Mouse (Mus musculus) neural tube, embryonic 15.5 days (tissue): ENCODE measurements around the gene Cep57l1. TPM values are rescaled to one million over a fixed set of nuclear protein-coding genes. Genes with fewer than 3 reads are reported as not detected.

Source experiments
- ATAC-seq: fragments of 200-750 bp; cut with Nextera tagmentation; 2 replicates; pipeline ENCODE4 v1.8.0; 2017; ENCODE audit warnings: mild to moderate bottlenecking, moderate TSS enrichment, moderate library complexity; ENCODE audit not compliant: low FRiP score
- H3K27ac ChIP-seq: fragments of 300-500 bp; sonication (generic); replicated peaks from 2 replicates; pipeline ENCODE4 v1.5.1; 2015; ENCODE audit warnings: mild to moderate bottlenecking, inconsistent platforms
- H3K27me3 ChIP-seq: fragments of 300-500 bp; sonication (generic); replicated peaks from 2 replicates; pipeline ENCODE4 v1.6.1; 2015; ENCODE audit warnings: inconsistent platforms
- H3K36me3 ChIP-seq: fragments of 300-500 bp; sonication (generic); 2 replicates; pipeline ENCODE4 v1.6.1; 2015; ENCODE audit warnings: inconsistent platforms
- H3K4me1 ChIP-seq: fragments of 300-500 bp; sonication (generic); 2 replicates; pipeline ENCODE4 v1.6.1; 2015; ENCODE audit warnings: inconsistent platforms
- H3K4me2 ChIP-seq: fragments of 300-500 bp; sonication (generic); 2 replicates; pipeline ENCODE4 v1.6.1; 2015; ENCODE audit warnings: inconsistent platforms, mild to moderate bottlenecking, moderate library complexity
- H3K4me3 ChIP-seq: fragments of 300-500 bp; sonication (generic); replicated peaks from 2 replicates; pipeline ENCODE4 v1.5.1; 2015; ENCODE audit warnings: mild to moderate bottlenecking, inconsistent platforms
- H3K9ac ChIP-seq: fragments of 300-500 bp; sonication (generic); replicated peaks from 2 replicates; pipeline ENCODE4 v1.6.1; 2015; ENCODE audit warnings: mild to moderate bottlenecking, inconsistent platforms
- H3K9me3 ChIP-seq: fragments of 300-500 bp; sonication (generic); replicated peaks from 2 replicates; pipeline ENCODE4 v1.6.1; 2016; ENCODE audit warnings: inconsistent platforms
- WGBS: fragments of 180-500 bp; shearing (Covaris S2); methylation state at CpG from one replicate; pipeline ENCODE4 v1.1.7; 2015; ENCODE audit warnings: mixed read lengths; 5-methylcytosine and 5-hydroxymethylcytosine counted together
- polyA plus RNA-seq: library from polyadenylated mRNA; unstranded; fragments of >200 nt; fragmentation: Nextera tagmentation; extraction: Ambion mirVana; gene quantifications from 2 replicates; pipeline ENCODE4 v1.2.1, GENCODE M21; 2015

The Cep57l1 gene
- polyA plus RNA-seq, 1 experiment from 2014 or later, result 15.7 TPM

DNA sequence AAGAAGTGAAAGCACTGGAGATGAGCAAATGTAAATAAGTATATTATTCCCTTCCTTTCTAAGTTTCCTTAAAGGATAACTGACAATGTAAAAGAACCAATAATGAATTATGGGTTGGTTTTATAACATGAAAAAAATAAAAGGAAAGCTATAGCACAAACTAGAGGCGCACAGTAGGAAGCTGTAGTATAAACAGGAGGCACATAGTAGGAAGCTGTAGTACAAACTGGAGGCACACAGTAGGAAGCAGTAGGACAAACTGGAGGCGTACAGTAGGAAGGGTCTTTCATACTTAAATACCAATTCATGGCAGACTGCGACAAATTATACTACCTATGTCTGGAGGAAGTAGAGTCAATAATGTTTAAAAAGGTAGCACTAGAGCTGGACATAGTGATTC is 76.5 kb downstream of the Cep57l1 start:
- 97% methylated on average over 3 of the region's 3 CpGs for whole genome bisulfite sequencing
- Histone ChIP-seq H3K36me3 (0 out of 2 replicates have a peak, but pooled peaks cover 3% of the 10 kb centered on the region), H3K27ac (no peak overlapping the region), H3K27me3 (no peaks in the 10 kb centered on the region), H3K9ac (no peak overlapping the region), H3K4me1 (no peaks in the 10 kb centered on the region), H3K9me3 (no peaks in the 10 kb centered on the region), H3K4me3 (no peak overlapping the region), H3K4me2 (no peak overlapping the region)
- no peak for ATAC-seq

DNA sequence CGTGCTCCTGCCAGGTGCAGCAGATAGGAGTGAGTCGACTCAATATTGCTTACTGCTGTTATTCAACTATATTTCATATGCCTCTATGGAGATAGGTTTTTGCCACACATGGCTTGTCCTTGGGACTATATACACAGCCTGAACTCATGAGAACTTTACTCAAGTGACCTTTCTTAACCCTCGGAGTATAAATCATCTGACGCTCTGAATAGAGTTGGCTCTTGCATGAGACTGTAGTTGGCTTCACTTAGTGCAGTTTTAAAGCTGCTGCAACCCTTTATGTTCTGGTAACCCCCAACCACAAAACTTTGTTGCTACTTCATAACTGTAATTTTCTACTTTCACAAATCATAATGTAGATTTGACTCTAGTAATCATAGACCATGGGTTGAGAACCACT is 77.7 kb downstream of the Cep57l1 start:
- Histone ChIP-seq H3K9me3 (no peaks in the 10 kb centered on the region), H3K9ac (no peak overlapping the region), H3K4me3 (no peak overlapping the region), H3K27me3 (no peaks in the 10 kb centered on the region), H3K36me3 (peaks cover 7% of the 10 kb centered on the region), H3K4me1 (no peaks in the 10 kb centered on the region), H3K4me2 (no peak overlapping the region), H3K27ac (no peak overlapping the region)
- 93% methylated on average over 4 of the region's 4 CpGs for WGBS
- ATAC-seq, result no peak

DNA sequence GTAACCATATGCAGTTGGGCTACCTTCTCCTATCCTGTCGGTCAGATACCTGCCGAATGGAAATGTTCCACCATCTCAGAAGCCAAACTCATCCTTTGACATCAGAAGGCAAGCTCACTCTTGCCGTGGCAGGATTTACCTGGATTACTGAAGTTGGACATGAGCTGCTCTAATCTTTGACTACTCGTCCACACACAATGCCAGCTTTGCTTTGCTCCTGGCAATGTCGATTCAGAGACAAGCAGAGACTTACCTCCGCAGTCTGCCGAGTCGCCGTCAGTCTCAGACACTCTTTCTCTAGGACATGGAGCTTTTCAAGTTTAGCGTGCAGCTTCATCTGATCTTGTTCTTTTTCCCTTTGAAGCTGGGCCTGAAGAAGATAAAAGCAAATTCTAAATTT is 78.9 kb downstream of the Cep57l1 start:
- Histone ChIP-seq H3K4me1 (no peaks in the 10 kb centered on the region), H3K9ac (no peak overlapping the region), H3K36me3 (peaks cover 7% of the 10 kb centered on the region), H3K27ac (no peak overlapping the region), H3K4me3 (no peak overlapping the region), H3K4me2 (no peak overlapping the region), H3K9me3 (no peaks in the 10 kb centered on the region), H3K27me3 (no peaks in the 10 kb centered on the region)
- 90% methylated on average over 10 of the region's 10 CpGs for WGBS
- no peak for ATAC-seq

DNA sequence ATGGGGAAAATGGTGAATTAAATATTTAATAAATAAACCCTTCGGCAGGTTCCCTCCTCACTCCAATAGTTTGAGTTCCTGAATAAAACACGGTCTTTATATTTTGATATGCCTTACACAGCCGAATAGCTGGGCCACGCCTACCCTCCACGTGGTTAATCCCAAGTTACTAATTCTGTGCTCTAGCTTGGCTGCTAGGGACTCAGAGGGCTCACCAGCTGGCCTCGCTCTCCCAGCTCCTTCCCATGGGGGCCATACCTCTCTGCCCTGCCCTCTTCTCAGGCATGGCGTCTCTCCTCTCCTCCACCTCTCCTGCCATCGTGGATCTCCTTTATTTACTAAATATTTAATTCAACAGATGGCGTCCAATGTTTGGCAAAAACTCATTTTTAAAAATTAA is 83.5 kb downstream of the Cep57l1 start:
- Histone ChIP-seq H3K4me3 (no peak overlapping the region), H3K4me2 (no peak overlapping the region), H3K27me3 (no peaks in the 10 kb centered on the region), H3K36me3 (peaks cover 7% of the 10 kb centered on the region), H3K4me1 (no peaks in the 10 kb centered on the region), H3K9ac (no peak overlapping the region), H3K27ac (no peak overlapping the region), H3K9me3 (no peaks in the 10 kb centered on the region)
- WGBS, result 74% methylated on average over 9 of the region's 9 CpGs
- ATAC-seq, result no peak

DNA sequence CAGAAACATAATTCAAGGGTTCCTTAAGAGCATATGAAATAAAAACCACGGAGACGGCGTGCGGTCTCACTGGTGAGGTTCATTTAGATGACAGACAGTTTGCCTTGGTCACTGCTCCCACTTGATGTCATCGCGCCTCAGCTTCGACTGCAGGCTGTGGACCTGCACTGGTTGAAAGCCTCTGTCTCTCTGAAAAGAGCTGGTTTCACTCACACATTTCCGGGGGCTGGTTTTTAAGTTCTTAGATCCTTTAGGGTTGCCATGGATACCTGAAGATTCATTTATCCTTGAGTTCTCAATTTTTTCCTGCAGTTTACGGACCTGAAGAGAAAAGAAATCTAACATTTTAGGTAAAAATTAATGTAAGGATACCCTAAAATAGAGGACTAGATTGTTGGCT is 90.1 kb downstream of the Cep57l1 start:
- H3K4me2 ChIP-seq, result no peak overlapping the region
- 43% methylated on average over 9 of the region's 9 CpGs for WGBS

DNA sequence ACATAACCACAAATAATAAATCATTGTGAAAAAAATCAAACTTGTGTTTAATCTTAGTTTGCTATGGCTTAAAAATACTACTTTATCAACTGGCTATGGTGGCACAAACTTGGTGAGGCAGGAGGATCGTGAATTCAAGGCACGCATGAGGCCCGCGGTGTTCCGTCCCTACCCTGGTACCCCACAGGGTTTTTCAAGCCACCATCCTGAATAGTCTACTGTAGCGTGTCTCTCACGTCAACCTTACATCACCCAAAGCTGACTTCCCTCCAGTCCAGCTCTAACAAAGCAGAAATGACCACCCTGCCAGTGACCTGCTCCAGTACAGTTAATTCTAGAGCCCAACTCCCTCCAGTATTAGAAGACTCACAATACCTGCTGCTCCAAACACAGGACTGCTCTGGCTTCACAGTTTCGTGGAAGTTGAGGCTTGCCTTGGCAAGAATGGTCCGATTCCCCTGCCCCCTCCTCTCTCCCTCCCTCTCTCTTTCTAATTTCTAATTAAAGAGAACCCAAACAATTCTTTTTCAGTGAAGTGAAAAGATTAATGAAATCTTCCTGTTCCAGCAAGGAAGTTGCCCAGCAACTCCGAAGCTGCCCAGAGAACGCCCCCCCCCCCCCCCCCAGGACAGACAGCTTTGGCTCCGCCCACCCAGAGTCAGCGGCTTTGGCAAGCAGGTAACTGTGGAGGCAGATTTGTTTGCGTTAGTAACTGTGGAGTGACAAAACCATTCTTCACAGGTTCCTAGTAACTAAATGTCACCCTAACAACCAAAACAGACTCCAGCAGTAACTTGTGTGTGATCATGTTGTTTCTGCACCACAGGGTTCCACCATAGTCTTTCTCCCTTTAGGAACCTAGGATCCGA is 93.4 kb downstream of the Cep57l1 start, which contains the start of gene Ccdc162:
Ccdc162 (minus strand) TSS at position 606 of the 869 bp plus-strand sequence.
- WGBS, result 28% methylated on average over 15 of the region's 15 CpGs

More for the DNA sequence above, 90.1 kb downstream of the Cep57l1 start:
- Histone ChIP-seq H3K9ac (no peak overlapping the region), H3K4me3 (no peak overlapping the region), H3K36me3 (no peaks in the 10 kb centered on the region), H3K4me1 (0 out of 2 replicates have a peak, but pooled peaks cover 12% of the 10 kb centered on the region), H3K27me3 (no peaks in the 10 kb centered on the region), H3K27ac (no peak overlapping the region), H3K9me3 (no peaks in the 10 kb centered on the region)
- no peak for ATAC-seq

DNA sequence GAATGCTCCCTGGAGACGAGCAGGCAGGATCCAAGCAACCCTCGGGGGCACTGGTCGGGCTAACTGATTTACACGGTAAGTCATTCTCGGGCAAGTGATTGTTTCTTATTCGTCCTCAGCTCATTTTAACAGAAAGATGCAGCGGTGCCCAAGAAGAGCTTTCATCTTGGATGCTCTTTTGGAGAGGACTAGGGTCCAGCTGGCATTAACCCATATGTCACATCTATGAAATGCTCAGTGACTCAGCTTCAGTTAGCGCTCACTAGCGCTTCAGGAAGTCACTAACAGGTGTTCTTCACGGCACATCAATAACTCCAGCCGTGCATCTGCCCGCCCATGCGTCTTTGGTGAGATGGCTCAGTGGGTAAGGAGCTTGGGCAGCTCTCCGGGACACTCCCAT is 94.1 kb downstream of the Cep57l1 start:
- no peak overlapping the region for H3K9ac ChIP-seq
- no peak for ATAC-seq
- H3K4me1 ChIP-seq, result 0 out of 2 replicates have a peak, but pooled peaks cover 12% of the 10 kb centered on the region
- H3K4me2 ChIP-seq, result peak overlapping the region; percentile 31
- H3K27me3 ChIP-seq, result no peaks in the 10 kb centered on the region
- H3K36me3 ChIP-seq, result no peaks in the 10 kb centered on the region
- no peaks in the 10 kb centered on the region for H3K9me3 ChIP-seq
- H3K4me3 ChIP-seq, result no peak overlapping the region
- H3K27ac ChIP-seq, result peak overlapping the region; percentile 74
- WGBS, result 68% methylated on average over 14 of the region's 14 CpGs

More for the DNA sequence above, 93.4 kb downstream of the Cep57l1 start, which contains the start of gene Ccdc162:
- peak within 1 kb of the TSS; percentile 35 for H3K4me2 ChIP-seq
- peak; percentile 76 for ATAC-seq
- no peak within 1 kb of the TSS for H3K9ac ChIP-seq
- H3K27ac ChIP-seq, result peak within 1 kb of the TSS; percentile 74
- no peaks in the 10 kb centered on the region for H3K27me3 ChIP-seq
- H3K36me3 ChIP-seq, result no peaks in the 10 kb centered on the region
- no peak within 1 kb of the TSS for H3K4me3 ChIP-seq
- no peaks in the 10 kb centered on the region for H3K9me3 ChIP-seq
- 0 out of 2 replicates have a peak, but pooled peaks cover 12% of the 10 kb centered on the region for H3K4me1 ChIP-seq

DNA sequence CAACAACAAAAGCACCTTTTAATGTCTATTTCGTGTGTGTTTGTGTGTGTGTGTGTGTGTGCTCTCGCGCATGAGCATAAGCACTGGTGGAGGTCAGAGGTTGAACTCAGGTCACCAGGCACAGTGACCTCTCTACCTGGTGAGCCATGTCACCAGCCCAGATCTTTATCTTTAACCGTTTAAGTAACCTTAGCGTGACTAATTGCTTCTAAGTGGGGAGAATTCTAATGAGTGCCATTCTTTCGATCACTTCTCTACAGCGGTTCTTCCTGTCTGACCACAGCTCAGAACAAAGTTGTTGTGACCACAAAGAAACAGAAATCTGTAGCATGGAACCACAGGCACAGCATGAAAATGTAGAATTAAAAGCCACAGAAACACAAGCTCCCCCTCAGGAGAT is 98.2 kb downstream of the Cep57l1 start:
- H3K27me3 ChIP-seq, result no peaks in the 10 kb centered on the region
- 0 out of 2 replicates have a peak, but pooled peaks cover 10% of the 10 kb centered on the region for H3K4me1 ChIP-seq
- no peak for ATAC-seq
- 43% methylated on average over 7 of the region's 7 CpGs for WGBS
- no peak overlapping the region for H3K9ac ChIP-seq
- no peak overlapping the region for H3K4me3 ChIP-seq
- H3K27ac ChIP-seq, result no peak overlapping the region
- no peaks in the 10 kb centered on the region for H3K9me3 ChIP-seq
- H3K36me3 ChIP-seq, result no peaks in the 10 kb centered on the region
- no peak overlapping the region for H3K4me2 ChIP-seq

DNA sequence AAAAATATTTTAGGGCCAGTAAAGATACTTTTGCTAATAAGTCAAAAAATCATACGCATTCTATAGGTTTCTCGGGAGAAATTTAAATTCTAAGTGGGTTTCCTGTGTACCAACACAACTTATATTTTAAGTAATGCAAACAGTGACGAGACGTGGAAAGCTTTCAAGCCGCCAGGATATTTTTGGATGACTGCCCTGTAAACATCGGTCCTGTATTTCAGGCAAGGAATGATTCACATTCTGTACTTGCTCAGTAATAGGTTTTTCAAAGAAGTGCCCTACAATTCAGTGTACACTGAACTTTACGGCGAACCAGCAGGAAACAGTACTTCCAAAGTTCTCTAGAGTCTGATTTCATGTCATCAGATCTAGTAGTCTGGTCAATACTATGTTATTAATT is 98.9 kb downstream of the Cep57l1 start:
- Histone ChIP-seq H3K4me1 (0 out of 2 replicates have a peak, but pooled peaks cover 3% of the 10 kb centered on the region), H3K4me2 (no peak overlapping the region), H3K36me3 (no peaks in the 10 kb centered on the region), H3K27ac (no peak overlapping the region), H3K27me3 (no peaks in the 10 kb centered on the region), H3K9ac (no peak overlapping the region), H3K4me3 (no peak overlapping the region), H3K9me3 (no peaks in the 10 kb centered on the region)
- no peak for ATAC-seq
- 83% methylated on average over 8 of the region's 8 CpGs for WGBS

DNA sequence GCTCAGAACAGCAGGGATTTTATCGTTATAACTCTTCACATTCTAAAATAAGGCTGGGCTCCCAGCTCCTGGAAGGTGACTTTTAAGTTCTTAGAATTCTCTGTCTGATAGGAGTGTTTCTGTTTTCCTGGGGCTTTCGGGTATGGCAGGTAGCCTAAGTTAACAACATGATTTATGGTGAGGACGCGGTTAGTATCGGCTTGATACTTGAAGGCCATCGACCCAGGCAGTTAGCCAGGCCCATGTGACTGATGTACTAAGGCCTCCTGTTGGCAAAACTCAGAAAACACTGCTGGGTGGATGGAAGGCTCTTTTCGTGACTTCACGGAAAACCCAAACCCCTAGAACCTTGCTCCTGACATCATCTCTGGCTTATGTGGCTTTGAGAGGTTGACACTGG is 100.3 kb downstream of the Cep57l1 start:
- H3K4me3 ChIP-seq, result no peak overlapping the region
- H3K4me2 ChIP-seq, result no peak overlapping the region
- 80% methylated on average over 8 of the region's 8 CpGs for WGBS
- no peak for ATAC-seq
- H3K36me3 ChIP-seq, result no peaks in the 10 kb centered on the region
- no peaks in the 10 kb centered on the region for H3K9me3 ChIP-seq
- no peaks in the 10 kb centered on the region for H3K4me1 ChIP-seq
- no peak overlapping the region for H3K9ac ChIP-seq
- H3K27me3 ChIP-seq, result no peaks in the 10 kb centered on the region
- H3K27ac ChIP-seq, result no peak overlapping the region

DNA sequence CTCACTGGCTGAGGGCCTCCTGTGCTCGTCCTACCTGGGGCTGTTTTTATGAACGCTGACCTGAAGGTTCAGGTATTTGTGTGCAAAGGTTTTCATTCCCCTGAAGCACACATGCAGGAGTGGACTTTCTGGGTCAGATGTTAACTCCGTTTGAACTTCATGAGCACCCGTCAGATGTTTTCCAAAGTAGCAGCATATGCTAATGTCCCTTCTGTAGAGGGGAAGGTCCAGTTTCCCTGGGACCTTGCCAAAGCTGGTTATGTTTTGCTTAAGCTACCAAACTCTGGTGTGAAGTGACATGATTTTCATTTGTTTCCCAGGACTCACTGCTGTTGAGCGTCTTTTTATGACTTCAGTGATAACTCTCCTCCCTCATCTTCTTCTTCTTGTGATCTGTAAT is 110.0 kb downstream of the Cep57l1 start:
- Histone ChIP-seq H3K27me3 (no peaks in the 10 kb centered on the region), H3K4me3 (no peak overlapping the region), H3K9me3 (no peaks in the 10 kb centered on the region), H3K4me1 (no peaks in the 10 kb centered on the region), H3K36me3 (no peaks in the 10 kb centered on the region), H3K9ac (no peak overlapping the region), H3K27ac (no peak overlapping the region), H3K4me2 (no peak overlapping the region)
- no peak for ATAC-seq
- 90% methylated on average over 5 of the region's 5 CpGs for WGBS

DNA sequence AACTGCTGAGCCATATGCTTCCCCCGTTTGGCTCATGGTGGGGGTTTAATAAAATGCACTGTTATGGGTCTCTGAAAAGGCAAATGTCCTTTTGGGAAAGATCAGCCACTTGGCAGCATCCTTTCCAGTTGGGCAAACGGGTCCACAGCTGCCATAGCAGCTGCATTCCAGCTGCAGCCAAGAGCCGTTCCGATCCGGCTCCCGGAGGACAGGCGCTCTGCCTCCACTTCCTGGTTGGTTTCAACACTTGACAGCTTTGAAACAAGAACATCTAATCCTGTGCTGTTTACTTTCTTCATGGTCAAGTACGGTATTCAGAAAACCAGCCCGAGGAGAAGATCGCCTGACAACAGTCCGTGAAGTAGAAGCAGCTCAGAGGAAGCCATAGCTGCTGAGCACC is 112.6 kb downstream of the Cep57l1 start:
- no peaks in the 10 kb centered on the region for H3K36me3 ChIP-seq
- H3K4me2 ChIP-seq, result no peak overlapping the region
- H3K9me3 ChIP-seq, result no peaks in the 10 kb centered on the region
- H3K4me3 ChIP-seq, result no peak overlapping the region
- WGBS, result 74% methylated on average over 11 of the region's 11 CpGs
- H3K9ac ChIP-seq, result no peak overlapping the region
- no peaks in the 10 kb centered on the region for H3K27me3 ChIP-seq
- ATAC-seq, result peak; percentile 65; the same call in 1 of the 2 replicates
- H3K27ac ChIP-seq, result no peak overlapping the region
- no peaks in the 10 kb centered on the region for H3K4me1 ChIP-seq
